Mouse (Mus musculus): ENCODE measurements around the gene Phf20.

Gene Phf20

DNA sequence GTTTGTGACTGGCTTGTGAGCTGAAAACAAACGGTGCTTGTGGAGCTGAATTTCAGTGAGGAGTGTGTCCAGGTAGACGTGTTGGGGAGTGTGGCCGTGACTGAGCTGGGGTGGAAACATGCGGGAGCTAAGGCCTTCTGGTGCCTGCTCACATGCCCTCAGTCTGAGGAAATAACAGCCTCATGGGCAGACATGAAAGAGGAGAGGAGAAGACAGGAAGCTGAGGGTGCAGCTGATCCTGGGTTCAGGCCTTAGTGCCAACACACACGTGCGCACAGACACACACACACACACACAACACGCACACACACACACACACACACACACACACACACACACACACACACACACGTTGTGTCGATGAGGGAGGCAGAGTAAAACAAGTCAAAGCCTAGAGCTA, 71.4 kb downstream of the Phf20 start:
- DNase-seq (ENCODE audit: low spot score) = no peak

DNA sequence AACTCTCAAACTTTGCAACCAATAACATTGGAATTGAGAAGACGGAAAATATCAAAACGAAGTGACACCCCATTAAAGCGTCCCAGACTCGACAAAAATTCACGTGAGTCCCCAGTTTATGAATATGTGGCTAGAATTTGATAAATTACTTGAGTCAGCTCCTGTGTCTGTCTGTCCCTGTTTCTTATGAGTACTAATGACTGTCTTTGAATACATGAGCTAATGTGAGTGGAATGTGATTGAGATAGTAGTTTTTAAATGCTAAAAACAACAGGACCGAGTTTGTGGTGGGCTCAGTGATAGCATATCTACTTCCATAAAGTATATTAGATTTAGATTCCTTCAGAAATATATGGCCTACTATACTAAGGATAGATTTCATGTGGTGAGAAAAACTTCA, 76.3 kb downstream of the Phf20 start:
- no peak for DNase-seq (ENCODE audit: low spot score)

DNA sequence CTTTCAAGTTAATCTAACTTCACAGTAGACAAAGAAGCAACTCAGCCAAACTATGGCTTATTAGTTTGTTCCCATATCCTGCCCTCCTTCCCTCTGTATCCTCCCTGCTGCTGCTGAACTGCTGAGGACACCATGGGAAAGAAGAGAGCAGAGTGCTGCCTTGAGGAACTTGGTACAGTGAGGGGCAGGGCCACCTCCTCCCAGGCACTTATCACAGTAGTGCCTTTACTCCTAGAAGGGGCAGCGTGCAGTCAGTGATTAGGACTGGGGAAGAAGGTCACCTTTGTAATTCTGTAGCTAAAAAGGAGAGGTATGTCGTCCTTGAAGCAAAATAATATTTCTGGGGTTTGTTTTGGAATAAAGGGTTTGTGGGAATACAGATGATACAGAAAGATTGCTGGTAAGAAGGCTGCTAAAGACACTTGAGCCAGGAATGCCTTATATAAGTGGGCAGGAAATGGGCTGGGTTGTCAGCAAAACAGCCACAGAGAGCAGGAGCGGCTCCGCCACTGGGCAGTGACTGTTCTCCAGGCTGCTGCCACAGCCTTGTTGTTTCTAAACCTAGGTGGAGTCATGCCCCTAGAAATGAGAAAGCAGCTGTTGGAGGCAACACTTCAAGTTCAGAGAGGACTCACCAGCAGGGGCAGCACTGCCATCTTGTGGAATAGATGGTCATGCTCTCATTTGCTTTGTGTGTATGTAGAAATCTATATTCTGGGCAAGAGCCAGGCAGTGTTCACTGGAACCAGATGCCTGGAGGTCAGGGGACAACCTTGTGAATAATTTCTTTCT, 82.2 kb downstream of the Phf20 start:
- DNase-seq (ENCODE audit: low spot score) = peak; percentile 65

DNA sequence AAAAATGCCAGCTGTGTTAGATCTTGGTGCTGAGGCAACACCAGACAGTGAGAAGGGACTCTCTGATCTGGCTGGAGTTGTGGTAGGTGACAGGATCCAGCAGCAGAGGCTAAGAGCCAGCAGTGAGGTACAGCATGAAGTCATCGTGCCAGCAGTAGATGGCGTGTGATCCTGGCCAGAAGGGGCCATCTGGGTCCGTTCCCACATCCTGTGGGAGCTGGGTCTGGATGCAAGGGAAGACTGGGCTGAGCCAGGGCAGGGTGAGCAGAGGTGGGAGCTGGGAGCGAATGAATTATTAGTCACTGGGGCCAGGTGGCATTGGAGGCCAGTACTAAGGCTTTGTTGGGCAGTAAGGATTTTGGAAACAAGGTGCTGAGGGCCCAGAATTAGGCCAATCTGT, 85.0 kb downstream of the Phf20 start:
- no peak for DNase-seq (ENCODE audit: low spot score)

DNA sequence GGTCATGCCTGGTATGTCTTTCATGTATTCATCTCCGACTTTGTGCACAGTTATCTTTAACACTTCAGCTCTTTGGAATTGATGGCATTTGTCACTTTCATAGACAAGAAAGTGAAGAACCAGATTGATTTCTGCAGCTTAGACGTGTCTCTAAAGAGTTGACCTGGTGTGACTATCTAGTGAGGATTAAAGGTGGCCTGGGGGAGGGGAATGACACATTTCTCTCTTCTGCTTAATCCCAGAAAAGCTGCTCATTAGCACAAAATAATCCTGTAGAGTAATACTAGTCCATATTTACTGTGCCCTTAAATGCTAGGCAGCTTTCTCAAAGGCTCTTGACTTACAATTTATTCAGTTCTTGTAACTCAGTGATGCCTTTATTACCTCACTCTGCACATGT, 88.9 kb downstream of the Phf20 start:
- no peak for DNase-seq (ENCODE audit: low spot score)

DNA sequence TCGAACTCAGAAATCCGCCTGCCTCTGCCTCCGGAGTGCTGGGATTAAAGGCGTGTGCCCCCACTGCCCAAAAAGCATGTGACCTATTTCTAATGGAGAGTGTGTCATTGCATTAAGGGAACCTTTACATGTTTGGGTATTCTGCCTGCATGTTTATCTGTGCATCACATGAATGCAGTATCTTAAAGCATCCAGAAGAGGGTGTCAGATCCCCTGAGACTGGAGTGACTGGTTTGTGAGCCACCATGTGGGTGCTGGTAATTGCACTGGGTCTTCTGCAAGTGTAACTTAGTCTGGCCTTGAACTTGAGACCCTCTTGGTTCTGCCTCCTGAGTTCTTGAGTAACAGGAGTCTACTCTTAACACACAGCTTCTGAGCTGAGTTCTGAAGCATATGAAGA, 90.5 kb downstream of the Phf20 start:
- DNase-seq (ENCODE audit: low spot score) = no peak

DNA sequence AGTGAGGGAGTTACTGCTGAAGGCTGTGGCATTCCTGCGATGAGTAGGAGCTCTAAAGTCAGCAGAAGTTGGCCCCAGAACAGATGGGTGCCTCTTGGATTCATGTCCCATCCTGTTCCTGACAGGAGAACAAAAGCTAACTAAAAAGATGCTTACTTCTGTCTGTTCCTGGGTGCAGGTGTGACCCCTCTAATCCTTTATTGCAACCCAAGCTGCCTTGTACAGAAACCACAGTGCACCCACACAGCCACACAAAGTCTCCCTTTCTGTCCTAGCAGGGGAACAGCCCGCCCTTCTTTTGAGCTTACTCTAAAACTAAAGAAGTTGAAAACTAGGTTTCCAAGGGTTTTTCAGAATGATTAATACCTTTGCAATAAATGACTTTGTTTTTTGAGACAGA, 92.0 kb downstream of the Phf20 start:
- no peak for DNase-seq (ENCODE audit: low spot score)

DNA sequence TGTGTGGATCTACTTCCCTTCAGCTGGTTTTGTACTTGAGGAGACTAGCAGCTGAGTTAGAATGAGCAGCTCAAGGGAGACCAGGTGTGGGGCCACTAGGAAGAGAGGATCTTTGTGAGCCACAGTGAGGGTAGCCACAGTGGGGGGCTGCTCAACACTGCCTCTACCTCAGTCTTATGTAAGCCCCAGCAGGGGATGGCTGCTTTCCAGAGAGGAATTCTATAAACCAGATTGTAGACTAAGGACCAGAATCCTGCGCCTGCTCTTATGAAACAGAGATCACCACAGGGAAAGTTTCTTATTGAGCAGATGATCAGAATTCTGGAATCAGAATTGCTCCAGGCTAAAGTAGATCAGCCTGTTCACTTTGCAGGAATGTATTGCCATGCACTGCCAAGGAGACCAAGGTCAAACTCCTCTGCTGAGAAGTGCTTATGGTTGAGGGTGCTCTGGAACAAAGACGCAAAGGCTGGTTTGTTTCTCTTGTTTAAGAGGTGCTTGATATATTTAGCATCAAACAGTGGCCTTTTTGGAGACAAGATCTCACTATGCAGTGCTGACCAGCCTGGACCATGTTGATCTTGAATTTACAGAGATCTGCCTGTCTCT, 93.4 kb downstream of the Phf20 start:
- DNase-seq (ENCODE audit: low spot score) = no peak

DNA sequence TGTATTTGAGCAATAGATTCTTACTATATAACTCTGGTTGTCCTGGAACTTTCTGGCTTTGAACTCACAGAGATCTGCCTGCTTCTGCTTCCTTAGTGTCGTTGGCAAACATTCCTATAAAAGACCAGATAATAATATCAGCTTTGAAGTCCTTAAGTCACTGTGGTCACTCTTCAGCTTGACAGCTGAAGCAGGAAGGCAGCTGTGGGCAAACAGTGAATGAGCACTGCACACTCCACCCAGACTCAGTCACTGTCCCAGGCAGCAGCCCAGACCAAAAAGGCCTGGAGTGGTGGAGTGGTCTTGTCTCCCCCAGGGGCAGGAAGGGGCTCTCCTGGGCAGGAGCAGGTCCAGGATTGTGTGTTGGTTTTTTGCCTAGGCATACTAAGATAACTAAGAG, 95.7 kb downstream of the Phf20 start:
- DNase-seq (ENCODE audit: low spot score) = no peak

DNA sequence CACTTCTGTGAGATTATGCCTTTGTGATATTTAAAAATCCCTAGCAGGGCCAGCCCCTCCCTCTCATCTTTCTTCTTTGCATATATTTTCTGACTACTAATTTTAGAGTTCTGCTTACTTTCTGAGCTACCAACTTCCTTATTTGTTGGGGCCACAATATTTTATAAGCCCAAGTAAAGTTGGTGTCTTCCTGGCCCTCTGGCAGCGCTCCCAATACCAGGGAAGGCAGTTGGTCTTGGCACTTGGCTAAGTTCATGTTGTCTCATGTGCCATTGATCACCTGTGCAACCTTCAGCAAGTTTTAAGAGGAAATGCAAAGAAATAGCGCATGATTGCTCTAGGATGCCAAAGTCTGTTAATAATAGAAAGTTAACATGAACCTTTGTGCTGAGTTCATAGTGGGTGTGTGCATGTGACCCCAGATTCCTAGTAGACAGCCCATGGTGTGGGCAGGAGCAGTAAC, 99.4 kb downstream of the Phf20 start:
- DNase-seq (ENCODE audit: low spot score) = no peak

DNA sequence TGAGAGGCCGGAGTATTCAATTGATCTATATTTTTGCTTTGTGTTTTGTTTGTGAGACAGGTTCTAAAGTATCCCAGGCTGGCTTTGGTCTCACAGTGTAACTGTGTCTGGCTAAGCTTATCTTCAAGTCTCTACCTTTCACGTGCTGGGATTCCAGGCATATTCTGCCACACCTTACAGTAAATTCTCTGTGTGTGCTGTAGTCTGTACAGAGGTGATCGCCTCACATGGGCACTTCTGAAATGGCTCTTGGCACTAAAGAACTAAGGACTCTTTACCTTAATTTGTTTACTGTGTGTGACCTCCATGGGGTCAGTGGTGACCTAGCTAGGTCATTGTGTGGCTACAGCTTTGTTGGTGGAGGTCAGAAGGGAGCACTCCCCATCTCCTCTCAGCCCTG, 99.9 kb downstream of the Phf20 start:
- DNase-seq (ENCODE audit: low spot score) = no peak

DNA sequence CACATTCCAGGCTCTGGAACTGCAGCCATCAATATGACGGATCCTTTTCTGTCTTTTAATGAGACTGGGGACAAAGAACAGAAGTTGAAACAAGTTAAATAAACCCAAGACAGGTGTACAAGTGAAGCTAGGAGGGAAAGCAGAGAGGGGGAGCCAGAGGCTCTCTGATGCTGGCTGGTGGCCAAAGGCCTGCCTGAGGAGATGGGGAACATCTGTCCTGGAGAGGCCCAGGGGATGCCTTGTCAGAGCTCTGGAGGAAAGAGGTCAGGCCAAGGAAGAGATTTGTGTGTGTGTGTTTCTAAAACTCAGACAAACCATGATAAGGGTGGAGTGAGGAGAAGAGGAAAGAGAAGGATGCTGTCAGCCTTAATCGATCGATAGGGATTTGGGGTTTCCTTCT, 101.4 kb downstream of the Phf20 start:
- no peak for DNase-seq (ENCODE audit: low spot score)

DNA sequence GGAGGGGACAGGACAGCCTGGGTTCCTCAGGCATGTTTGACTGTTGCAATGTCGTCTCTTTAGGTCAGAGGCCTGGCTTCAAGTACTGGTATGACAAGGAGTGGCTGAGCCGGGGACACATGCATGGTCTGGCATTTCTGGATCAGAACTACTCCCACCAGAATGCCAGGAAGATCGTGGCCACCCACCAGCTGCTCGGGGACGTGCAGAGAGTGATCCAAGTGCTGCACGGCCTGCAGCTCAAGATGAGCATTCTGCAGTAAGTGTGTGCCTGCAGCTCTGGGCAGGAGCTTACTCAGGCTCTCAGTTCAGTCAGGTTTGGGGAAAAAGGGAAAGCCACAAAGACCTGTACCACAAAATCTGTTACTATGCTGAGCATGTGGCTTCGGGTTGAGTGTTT, 102.2 kb downstream of the Phf20 start:
- DNase-seq (ENCODE audit: low spot score) = no peak

DNA sequence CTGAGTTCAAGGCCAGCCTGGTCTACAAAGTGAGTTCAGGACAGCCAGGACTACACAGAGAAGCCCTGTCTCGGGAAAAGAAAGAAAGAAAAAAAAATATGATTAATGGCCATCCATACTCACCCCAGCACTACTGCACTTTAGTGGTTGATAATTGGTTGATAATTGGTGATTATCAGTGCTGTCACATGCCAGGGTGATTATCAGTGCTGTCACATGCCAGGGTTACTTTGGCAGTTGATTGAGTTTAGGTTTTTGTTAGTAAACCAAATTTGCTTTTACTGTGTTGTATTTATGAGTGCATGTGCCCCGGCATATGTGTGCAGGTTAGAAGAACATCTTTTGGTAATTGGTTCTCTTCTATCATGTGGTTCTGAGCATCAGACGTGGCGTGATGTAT, 105.8 kb downstream of the Phf20 start:
- DNase-seq (ENCODE audit: low spot score) = no peak

DNA sequence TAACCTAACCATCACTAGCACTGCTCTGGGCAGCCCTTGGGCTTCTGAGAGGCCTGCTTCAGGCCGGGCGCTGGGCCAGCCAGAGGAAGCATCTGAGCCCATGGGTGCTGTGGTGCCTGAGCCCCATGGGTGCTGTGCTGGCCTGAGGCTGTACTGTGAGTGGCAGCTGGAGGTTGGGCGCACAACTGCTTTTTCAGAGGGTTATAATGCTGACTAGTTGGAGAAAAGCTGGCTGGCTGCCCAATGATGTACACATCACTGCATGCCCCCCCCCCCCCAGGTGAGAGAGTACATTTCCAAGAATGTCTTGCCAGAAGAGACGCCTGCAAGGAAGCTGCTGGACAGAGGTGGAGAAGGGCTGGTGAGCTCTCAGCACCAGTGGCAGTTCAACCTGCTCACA, 108.1 kb downstream of the Phf20 start:
- no peak for DNase-seq (ENCODE audit: low spot score)

DNA sequence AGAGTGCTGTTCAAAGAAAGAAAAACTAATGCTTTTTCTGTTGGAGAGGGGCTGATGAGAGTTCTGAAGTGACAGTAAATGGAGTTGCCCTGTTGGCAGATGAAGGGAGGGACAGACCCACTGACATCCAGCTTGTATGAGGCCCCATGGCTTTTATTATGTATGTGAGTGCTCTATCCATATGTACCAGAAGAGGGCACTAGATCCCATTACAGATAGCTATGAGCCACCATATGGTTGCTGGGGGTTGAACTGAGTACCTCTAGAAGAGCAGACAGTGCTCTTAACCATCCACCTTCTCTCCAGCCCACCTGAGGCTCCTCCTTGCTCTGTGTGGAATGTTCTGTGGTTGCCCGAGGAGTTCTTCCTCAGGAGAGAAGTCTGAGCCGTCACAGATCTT, 109.6 kb downstream of the Phf20 start:
- no peak for DNase-seq (ENCODE audit: low spot score)

DNA sequence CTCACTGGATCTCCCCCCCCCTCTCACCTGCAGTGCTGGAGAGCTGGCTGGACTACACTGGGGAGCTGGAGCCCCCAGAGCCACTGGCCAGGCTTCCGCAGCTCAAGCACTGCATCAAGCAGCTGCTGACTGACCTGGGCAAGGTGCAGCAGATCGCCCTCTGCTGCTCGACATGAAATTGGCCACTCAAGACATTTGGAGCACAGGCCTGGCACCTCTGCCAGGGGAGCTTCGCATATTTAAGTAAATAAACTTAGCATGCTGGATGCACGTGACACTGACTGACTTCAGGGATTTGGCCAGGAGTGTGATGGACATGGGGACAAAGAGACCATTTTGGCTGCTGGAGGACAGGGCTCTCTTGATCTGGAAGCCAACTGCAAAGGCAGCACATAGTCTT, 111.0 kb downstream of the Phf20 start:
- DNase-seq (ENCODE audit: low spot score) = no peak

DNA sequence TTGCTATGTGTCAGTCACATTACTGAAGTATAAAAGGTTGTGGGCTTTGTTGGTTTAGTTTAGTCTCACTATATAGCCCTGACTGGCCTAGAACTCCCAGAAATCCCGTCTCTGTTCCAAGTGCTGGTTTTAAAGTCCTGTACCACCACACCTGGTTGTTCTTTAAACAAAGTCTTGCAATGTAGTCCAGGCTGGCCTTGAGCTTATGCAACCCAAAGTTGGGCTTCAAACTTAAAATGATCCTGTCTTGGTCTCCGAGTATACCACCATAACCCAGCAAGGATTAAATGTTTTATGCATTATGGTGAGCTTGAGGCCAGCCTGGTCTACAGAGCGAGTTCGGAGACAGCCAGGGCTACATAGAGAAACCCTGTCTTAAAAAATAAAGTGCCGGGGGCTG, 113.7 kb downstream of the Phf20 start:
- no peak for DNase-seq (ENCODE audit: low spot score)

DNA sequence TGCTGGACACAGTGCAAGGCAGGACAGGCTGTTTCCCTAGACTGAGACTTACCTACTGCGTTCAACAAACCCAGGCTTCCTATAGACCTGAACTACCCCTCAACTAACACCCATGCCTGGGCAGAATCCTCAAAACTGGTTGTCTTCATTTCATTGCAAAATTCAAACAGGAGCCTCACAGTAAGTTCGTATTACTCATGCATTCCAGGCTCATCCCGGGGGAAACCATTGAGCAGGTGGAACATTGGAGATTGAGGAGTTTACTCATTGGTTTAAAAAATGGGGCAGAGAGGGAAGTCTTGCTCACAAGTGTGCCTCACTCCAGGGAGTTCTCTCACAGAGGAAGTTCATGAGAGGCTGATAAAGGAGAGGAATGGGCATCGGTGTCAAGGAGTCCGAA, 114.2 kb downstream of the Phf20 start:
- no peak for DNase-seq (ENCODE audit: low spot score)

DNA sequence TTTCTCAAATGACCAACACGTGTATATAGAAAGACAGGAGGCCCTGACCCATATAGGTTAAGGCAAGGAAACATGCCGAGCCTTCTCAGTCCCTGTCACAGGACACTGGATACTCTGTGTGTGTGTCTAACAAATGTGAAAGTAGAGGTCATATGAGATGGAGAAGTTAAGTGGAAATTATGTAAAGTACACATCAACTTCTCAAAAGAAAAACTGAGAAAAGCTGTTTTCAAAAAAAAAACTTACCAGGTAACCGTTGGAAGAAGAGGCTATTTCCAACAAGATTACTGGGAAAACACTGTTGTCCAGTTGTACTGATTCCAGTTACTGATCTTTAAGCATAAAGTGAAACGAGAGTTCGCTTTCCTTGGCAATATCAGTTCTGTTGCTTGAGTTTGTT, 114.7 kb downstream of the Phf20 start:
- DNase-seq (ENCODE audit: low spot score) = no peak

DNA sequence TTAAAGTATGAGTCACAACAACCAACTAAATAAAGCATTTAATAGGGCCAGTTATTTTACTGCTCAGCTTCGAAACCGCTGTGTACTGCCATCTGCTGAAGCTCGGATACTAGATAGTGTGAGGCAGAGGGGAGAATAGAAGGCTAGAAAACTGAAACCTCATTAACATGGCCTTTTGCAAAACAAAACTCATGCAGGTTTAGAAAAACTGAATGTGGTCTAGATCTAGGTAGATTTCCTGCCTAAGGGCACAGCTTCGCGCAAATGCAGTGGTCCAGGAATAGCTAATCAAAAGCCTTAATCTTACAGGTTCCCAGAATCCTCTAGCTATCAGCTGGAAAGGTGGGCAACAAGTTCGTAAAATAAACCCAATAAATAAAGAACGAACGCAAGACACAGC, 115.2 kb downstream of the Phf20 start:
- DNase-seq (ENCODE audit: low spot score) = no peak

DNA sequence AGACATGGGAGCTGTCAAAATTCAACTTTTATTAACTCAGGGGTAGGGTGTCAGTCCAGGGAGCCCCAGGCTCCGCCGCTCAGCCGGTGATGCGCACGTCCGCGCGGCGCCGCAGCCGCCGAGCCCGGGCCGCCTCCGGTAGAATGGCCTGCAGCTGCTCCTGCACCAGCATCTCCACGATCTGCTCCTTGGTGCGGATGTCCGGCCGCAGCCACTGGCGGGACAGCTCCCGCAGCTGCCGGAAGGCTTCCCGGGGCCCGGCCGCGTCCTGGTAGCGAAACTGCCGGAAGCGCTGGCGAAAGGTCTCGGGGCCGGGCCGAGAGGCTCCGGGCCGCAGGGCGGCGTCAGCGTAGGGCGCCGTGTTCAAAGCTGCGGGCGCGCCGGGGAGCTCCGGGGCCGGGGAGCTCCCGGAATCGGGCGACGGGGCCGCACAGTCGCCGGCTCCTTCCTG, 115.6 kb downstream of the Phf20 start:
- DNase-seq (ENCODE audit: low spot score) = peak; percentile 72

DNA sequence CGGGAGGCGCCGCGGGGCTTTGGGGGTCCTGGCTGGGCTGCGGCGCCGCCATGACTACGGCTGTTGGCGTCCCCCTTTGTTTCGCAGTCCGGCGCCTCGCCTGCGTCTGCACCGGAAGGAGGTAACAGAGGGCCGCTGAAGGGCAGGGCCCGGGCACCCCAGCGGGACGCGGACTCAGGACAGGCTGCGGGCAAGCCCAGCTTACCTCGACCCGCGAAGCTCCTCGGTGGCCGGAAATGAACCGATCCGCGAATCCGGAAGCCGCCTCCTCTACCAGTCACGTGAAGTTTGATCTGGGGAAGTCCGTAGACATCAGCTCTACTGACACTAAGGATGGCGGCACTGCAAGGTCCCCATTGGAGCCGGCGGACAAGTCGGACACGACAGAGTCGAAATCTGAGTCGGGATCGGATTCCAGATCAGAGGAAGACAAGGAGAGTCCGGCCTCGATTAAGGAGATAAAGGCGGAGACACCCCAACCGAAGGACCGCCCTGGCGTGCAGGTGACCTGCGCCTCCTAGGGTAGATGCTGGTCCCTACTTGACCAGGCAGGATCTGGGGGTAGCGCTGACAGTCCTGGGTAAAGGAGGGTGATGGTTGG, 116.1 kb downstream of the Phf20 start, which contains the start of the genes Cnbd2 and Scand1:
Gene Cnbd2 (plus strand): TSS at position 3 of the 601 bp plus-strand sequence.
Gene Scand1 (minus strand): TSS at position 408 of the 601 bp plus-strand sequence.
- DNase-seq (ENCODE audit: low spot score) = peak; percentile 85
